Mouse (Mus musculus) regulatory T cell (primary cell): ENCODE data around the gene Trim54.

Experiments used
- in situ Hi-C: fragments of 300-600 bp; cut with MboI, MseI; formaldehyde crosslinking; loops from one replicate; pipeline ENCODE4 v1.15.1; 2025; ENCODE audit warnings: high pct_unique_total_duplicates

The Trim54 gene

GRCm38 (mm10) chr5:31181183-31181770 is 64.8 kb downstream of the Trim54 start:
- in situ Hi-C loops = no loop called here

- in situ Hi-C loops = no loop called here
Observed at GRCm38 (mm10) chr5:31183678-31184077, 67.2 kb downstream of the Trim54 start.
